8 mouse cellular contexts compared by ENCODE assay signal in genomic region chr6:52305877-52306389, GRCm38 (mm10). TPM values are rescaled to one million over a fixed set of nuclear protein-coding genes. Genes with fewer than 3 reads are reported as not detected.
DNase-seq lines count a peak whose midpoint lies in the region; ATAC-seq and TF ChIP-seq lines count a peak whose summit lies in the region.

No protein-coding gene starts in this region.

- no peak overlapping the region for H3K27ac ChIP-seq in brown adipose tissue, adult 24 weeks (replicated peaks; ENCODE audit: low read depth, low read length)
- H3K27ac ChIP-seq in gastrocnemius, adult 2 months = 0 out of 2 replicates have a peak overlapping the region, but pooled peaks have one; percentile 28
- H3K27ac ChIP-seq in hindbrain, embryonic 15.5 days (replicated peaks) = no peak overlapping the region

- intact Hi-C loops in gastrocnemius, adult 2 months (cut with DNase I) = loop anchor here (5.0 kb wide), 2 partner anchors 296 to 416 kb away; no protein-coding TSS in a partner anchor

- H3K4me3 ChIP-seq in E14TG2a.4 (replicated peaks; ENCODE audit: low read length) = peak overlapping the region; percentile 71
- peak overlapping the region; percentile 40 for H3K4me3 ChIP-seq in brown adipose tissue, adult 24 weeks (ENCODE audit: insufficient read depth, low read depth, low read length)
- peak overlapping the region; percentile 70 for H3K4me3 ChIP-seq in gastrocnemius, adult 2 months
- H3K4me3 ChIP-seq in hindbrain, embryonic 15.5 days = peak overlapping the region; percentile 43

- peak overlapping the region; percentile 28 for H3K9ac ChIP-seq in hindbrain, embryonic 15.5 days

- ATAC-seq in hindbrain, embryonic 15.5 days (ENCODE audit: low FRiP score, low read depth) = peak; percentile 92

- peak; percentile 80 for DNase-seq in gastrocnemius, adult 2 months
- peak; percentile 55 to 62 for DNase-seq in left cerebral cortex, adult 18-20 months (ENCODE audit: low spot score in 2 of 2)
- peak; percentile 63 for DNase-seq in lung, postnatal 25 days (ENCODE audit: low spot score)
- DNase-seq in right cerebral cortex, adult 18-20 months = peak; percentile 47
- peak; percentile 64 for DNase-seq in urinary bladder, postnatal 25 days (ENCODE audit: low spot score)

- H3K36me3 ChIP-seq in E14TG2a.4 (ENCODE audit: insufficient read depth, low read length) = no peaks in the 10 kb centered on the region
- H3K36me3 ChIP-seq in hindbrain, embryonic 15.5 days = no peaks in the 10 kb centered on the region

- H3K27me3 ChIP-seq in E14TG2a.4 (ENCODE audit: insufficient read depth, low read length) = peaks cover 90% of the 10 kb centered on the region
- peaks cover 78% of the 10 kb centered on the region for H3K27me3 ChIP-seq in hindbrain, embryonic 15.5 days

- peaks cover 37% of the 10 kb centered on the region for H3K4me1 ChIP-seq in E14TG2a.4 (replicated peaks; ENCODE audit: low read depth, low read length)
- no peaks in the 10 kb centered on the region for H3K4me1 ChIP-seq in brown adipose tissue, adult 24 weeks (ENCODE audit: control insufficient read depth, insufficient read depth, insufficient read length, low read length)
- H3K4me1 ChIP-seq in hindbrain, embryonic 15.5 days (replicated peaks) = peaks cover 7% of the 10 kb centered on the region

- under 1% methylated on average over 30 of the region's 30 CpGs for WGBS in hindbrain, embryonic 15.5 days

- peak overlapping the region; percentile 66 for H3K4me2 ChIP-seq in hindbrain, embryonic 15.5 days

- 0 out of 2 replicates have a peak, but pooled peaks have one; percentile 8 for TF ChIP-seq CTCF in E14TG2a.4 (conservative IDR thresholded peaks at IDR 0.05; ENCODE audit: low read length)
- peak; percentile 81 for TF ChIP-seq CTCF in gastrocnemius, adult 2 months (IDR thresholded peaks at IDR 0.05)

- peaks cover 11% of the 10 kb centered on the region for H3K9me3 ChIP-seq in E14TG2a.4 (ENCODE audit: low read length)
- no peaks in the 10 kb centered on the region for H3K9me3 ChIP-seq in hindbrain, embryonic 15.5 days

RNA-seq across cellular contexts. Expression of gene Evx1, which starts 7.4 kb away (rescaled TPM):
- not detected in 2 replicates for polyA plus RNA-seq in brown adipose tissue, adult 24 weeks (2012; ENCODE audit: insufficient read depth, insufficient read length, missing spikeins)
- not detected for total RNA-seq in gastrocnemius, adult 2 months (2021)
- polyA plus RNA-seq in hindbrain, embryonic 15.5 days (2015; fragmentation: Nextera tagmentation; extraction: Ambion mirVana) = 2.7 and 3.8 TPM in 2 replicates
- not detected for total RNA-seq in left cerebral cortex, adult 18-20 months (2021)

RNA-seq across cellular contexts. Expression of gene Hoxa13, which starts 45.3 kb away (rescaled TPM):
- not detected in 2 replicates for polyA plus RNA-seq in brown adipose tissue, adult 24 weeks (2012; ENCODE audit: insufficient read depth, insufficient read length, missing spikeins)
- 1 to 10 TPM; 1.5 to 3.8 TPM for total RNA-seq in gastrocnemius, adult 2 months (2021)
- polyA plus RNA-seq in hindbrain, embryonic 15.5 days (2015; fragmentation: Nextera tagmentation; extraction: Ambion mirVana) = 0.07 TPM in 1 of 2 replicates, not detected in the other
- total RNA-seq in left cerebral cortex, adult 18-20 months (2021) = not detected
